Mouse (Mus musculus) MEL (cell line): ENCODE measurements around the gene Zbtb34. TPM values are rescaled to one million over a fixed set of nuclear protein-coding genes. Genes with fewer than 3 reads are reported as not detected.

ENCODE experiments used
- DNase-seq: peaks from one replicate; pipeline ENCODE4 v3.0.0; 2011; ENCODE audit warnings: low read depth, low spot score
- H3K27ac ChIP-seq: 2 replicates; pipeline ENCODE4 v1.5.1; 2012; ENCODE audit warnings: low read depth, mild to moderate bottlenecking, control low read depth, low read length, moderate library complexity; ENCODE audit not compliant: control insufficient read depth
- H3K27me3 ChIP-seq, 2 experiments: fragments of 150-350 bp in 1 of 2; sonication (generic) in 1 of 2; 2 replicates each; pipeline ENCODE4 v1.6.1; 2012; ENCODE audit warnings: low read length in 2 of 2, mild to moderate bottlenecking in 2 of 2, improper control_type of control experiment in 1 of 2, moderate library complexity in 1 of 2; ENCODE audit not compliant: insufficient read depth in 2 of 2, control insufficient read depth in 1 of 2
- H3K36me3 ChIP-seq, 2 experiments: 2 replicates each; pipeline ENCODE4 v1.6.1; 2012 to 2014; ENCODE audit warnings: low read length in 2 of 2, improper control_type of control experiment in 1 of 2, inconsistent platforms in 1 of 2, mild to moderate bottlenecking in 1 of 2; ENCODE audit not compliant: insufficient read depth in 2 of 2, control insufficient read depth in 1 of 2
- H3K4me1 ChIP-seq, 2 experiments: fragments of 150-350 bp in 1 of 2; sonication (generic) in 1 of 2; 2 replicates each; pipeline ENCODE4 v1.6.1; 2012; ENCODE audit warnings: low read length in 2 of 2, improper control_type of control experiment in 1 of 2, mild to moderate bottlenecking in 1 of 2; ENCODE audit not compliant: insufficient read depth in 2 of 2, control insufficient read depth in 1 of 2
- H3K4me3 ChIP-seq, 2 experiments: fragments of 150-350 bp in 1 of 2; sonication (generic) in 1 of 2; 2 replicates each; pipeline ENCODE4 v1.5.1; 2012; ENCODE audit warnings: low read depth in 2 of 2, low read length in 2 of 2, mild to moderate bottlenecking in 2 of 2, moderate library complexity in 2 of 2, control low read depth in 1 of 2, improper control_type of control experiment in 1 of 2; ENCODE audit not compliant: control insufficient read depth in 1 of 2, insufficient read depth in 1 of 2
- H3K79me2 ChIP-seq: 2 replicates; pipeline ENCODE4 v1.6.1; 2012; ENCODE audit warnings: mild to moderate bottlenecking, low read length, moderate library complexity; ENCODE audit not compliant: control insufficient read depth, poor library complexity, insufficient read depth
- H3K9ac ChIP-seq: 2 replicates; pipeline ENCODE4 v1.6.1; 2012; ENCODE audit warnings: low read depth, mild to moderate bottlenecking, control low read depth, low read length, moderate library complexity; ENCODE audit not compliant: control insufficient read depth, poor library complexity, severe bottlenecking
- H3K9me3 ChIP-seq: fragments of 150-350 bp; sonication (generic); replicated peaks from 2 replicates; pipeline ENCODE4 v1.6.1; 2012; ENCODE audit warnings: mild to moderate bottlenecking, low read length, improper control_type of control experiment, moderate library complexity; ENCODE audit not compliant: insufficient read depth
- BHLHE40 ChIP-seq: IDR thresholded peaks from 2 replicates; pipeline ENCODE4 v1.6.1; 2012; ENCODE audit warnings: low read depth, mild to moderate bottlenecking, inconsistent platforms, low read length, improper control_type of control experiment, borderline replicate concordance
- CHD1 ChIP-seq: IDR thresholded peaks from 2 replicates; pipeline ENCODE4 v1.6.1; 2012; ENCODE audit warnings: low read depth, mild to moderate bottlenecking, inconsistent platforms, low read length, improper control_type of control experiment
- ELF1 ChIP-seq: IDR thresholded peaks from 2 replicates; pipeline ENCODE4 v1.6.1; 2014; ENCODE audit warnings: low read depth, mild to moderate bottlenecking, inconsistent platforms, low read length, improper control_type of control experiment, moderate library complexity
- EP300 ChIP-seq, 2 experiments: IDR thresholded peaks; 2 replicates each; pipeline ENCODE4 v1.6.1; 2011; ENCODE audit warnings: improper control_type of control experiment in 2 of 2, low read length in 2 of 2, low read depth in 1 of 2, mild to moderate bottlenecking in 1 of 2
- ETS1 ChIP-seq: IDR thresholded peaks from 2 replicates; pipeline ENCODE4 v1.6.1; 2012; ENCODE audit warnings: low read depth, mild to moderate bottlenecking, inconsistent platforms, low read length, improper control_type of control experiment, moderate library complexity
- GABPA ChIP-seq: IDR thresholded peaks from 2 replicates; pipeline ENCODE4 v1.6.1; 2012; ENCODE audit warnings: low read depth, mild to moderate bottlenecking, inconsistent platforms, low read length, improper control_type of control experiment, moderate library complexity
- GATA1 ChIP-seq: IDR thresholded peaks from 2 replicates; pipeline ENCODE4 v1.6.1; 2011; ENCODE audit warnings: low read depth, low read length, improper control_type of control experiment
- HCFC1 ChIP-seq: IDR thresholded peaks from 2 replicates; pipeline ENCODE4 v1.6.1; 2012; ENCODE audit warnings: low read depth, mild to moderate bottlenecking, inconsistent platforms, low read length, improper control_type of control experiment, moderate library complexity
- JUND ChIP-seq: IDR thresholded peaks from 2 replicates; pipeline ENCODE4 v1.6.1; 2011; ENCODE audit warnings: low read depth, mild to moderate bottlenecking, improper control_type of control experiment, low read length
- KAT2A ChIP-seq: conservative IDR thresholded peaks from 2 replicates; pipeline ENCODE4 v1.6.1; 2012; ENCODE audit warnings: low read depth, low read length, improper control_type of control experiment, inconsistent platforms
- MAFK ChIP-seq: IDR thresholded peaks from 2 replicates; pipeline ENCODE4 v1.6.1; 2011; ENCODE audit warnings: low read depth, mild to moderate bottlenecking, low read length, improper control_type of control experiment, borderline replicate concordance
- MAX ChIP-seq: IDR thresholded peaks from 2 replicates; pipeline ENCODE4 v1.6.1; 2011; ENCODE audit warnings: low read length, improper control_type of control experiment
- MXI1 ChIP-seq: IDR thresholded peaks from 2 replicates; pipeline ENCODE4 v1.6.1; 2011; ENCODE audit warnings: mild to moderate bottlenecking, low read depth, low read length, improper control_type of control experiment
- MYC ChIP-seq: IDR thresholded peaks from 2 replicates; pipeline ENCODE4 v1.6.1; 2011; ENCODE audit warnings: low read depth, mild to moderate bottlenecking, low read length, improper control_type of control experiment, moderate library complexity
- NRF1 ChIP-seq: IDR thresholded peaks from 2 replicates; pipeline ENCODE4 v1.6.1; 2014; ENCODE audit warnings: low read depth, mild to moderate bottlenecking, inconsistent platforms, low read length, improper control_type of control experiment, moderate library complexity; ENCODE audit not compliant: poor library complexity, insufficient read depth, severe bottlenecking
- POLR2A ChIP-seq, 2 experiments: IDR thresholded peaks; 2 replicates each; pipeline ENCODE4 v1.6.1; 2011 to 2012; ENCODE audit warnings: low read length in 2 of 2, mild to moderate bottlenecking in 2 of 2, control low read depth in 1 of 2, improper control_type of control experiment in 1 of 2, low read depth in 1 of 2, moderate library complexity in 1 of 2; ENCODE audit not compliant: control insufficient read depth in 1 of 2, insufficient read depth in 1 of 2, poor library complexity in 1 of 2
- POLR2AphosphoS2 ChIP-seq: IDR thresholded peaks from 2 replicates; pipeline ENCODE4 v1.6.1; 2011; ENCODE audit warnings: low read length, improper control_type of control experiment
- RAD21 ChIP-seq: IDR thresholded peaks from 2 replicates; pipeline ENCODE4 v1.6.1; 2011; ENCODE audit warnings: mild to moderate bottlenecking, low read depth, low read length, improper control_type of control experiment
- USF1 ChIP-seq: IDR thresholded peaks from 2 replicates; pipeline ENCODE4 v1.6.1; 2014; ENCODE audit warnings: low read depth, mild to moderate bottlenecking, inconsistent platforms, low read length, improper control_type of control experiment, moderate library complexity
- USF2 ChIP-seq, 2 experiments: IDR thresholded peaks; 2 replicates each; pipeline ENCODE4 v1.6.1; 2011 to 2012; ENCODE audit warnings: improper control_type of control experiment in 2 of 2, low read length in 2 of 2, borderline replicate concordance in 1 of 2, inconsistent platforms in 1 of 2, low read depth in 1 of 2, mild to moderate bottlenecking in 1 of 2; ENCODE audit not compliant: insufficient read depth in 1 of 2
- ZKSCAN1 ChIP-seq: IDR thresholded peaks from 2 replicates; pipeline ENCODE4 v1.6.1; 2012; ENCODE audit warnings: low read depth, mild to moderate bottlenecking, inconsistent platforms, low read length, improper control_type of control experiment, moderate library complexity
- ZMIZ1 ChIP-seq: IDR thresholded peaks from 2 replicates; pipeline ENCODE4 v1.6.1; 2012; ENCODE audit warnings: low read depth, mild to moderate bottlenecking, inconsistent platforms, low read length, improper control_type of control experiment, moderate library complexity
- polyA plus RNA-seq, 2 experiments: library from polyadenylated mRNA; stranded (reverse) in 1 of 2; unstranded in 1 of 2; fragments of >175 nt in 1 of 2; fragments of >200 nt in 1 of 2; gene quantifications; 2 replicates each; pipeline versions ENCODE4 v1.2.1 to v1.2.4; 2012; ENCODE audit warnings: low replicate concordance in 2 of 2, low read depth in 1 of 2; ENCODE audit not compliant: insufficient read length in 2 of 2, insufficient read depth in 1 of 2, missing spikeins in 1 of 2
- total RNA-seq: library from RNA; depleted of rRNA; stranded (reverse); fragments of 300-350 nt; gene quantifications from 2 replicates; pipeline ENCODE4 v1.2.3, GENCODE M21; 2012

The Zbtb34 gene
- total and polyA plus RNA-seq, 3 experiments, result 9.6 to 10.1 TPM; not detected in 1

DNA sequence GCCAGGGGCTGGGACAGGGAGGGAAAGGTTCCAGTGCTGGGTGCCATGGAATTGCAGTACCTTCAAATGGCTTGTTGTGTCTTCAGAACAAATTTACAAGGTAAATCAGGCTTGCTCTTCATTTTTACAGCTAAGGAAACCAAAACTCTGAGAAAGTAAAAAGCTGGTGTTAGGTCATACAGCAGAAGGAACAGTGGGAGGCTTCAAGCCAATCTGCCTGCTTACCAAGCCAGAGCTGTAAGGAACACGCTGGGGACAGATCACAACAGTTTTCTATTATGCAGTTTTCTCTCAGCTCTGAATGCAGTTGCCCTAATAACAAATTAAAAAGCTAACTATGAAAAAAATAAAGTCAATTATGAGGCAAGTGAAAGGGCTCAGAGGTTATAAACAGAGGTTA is 62.6 kb downstream of the Zbtb34 start:
- TF ChIP-seq MYC, result no peak
- no peak for TF ChIP-seq MAFK
- no peak for TF ChIP-seq BHLHE40
- no peak for TF ChIP-seq GATA1
- TF ChIP-seq POLR2AphosphoS2, result no peak
- no peak for TF ChIP-seq POLR2A (IDR thresholded peaks at IDR 0.05; ENCODE audit: control insufficient read depth in 1 of 2, insufficient read depth in 1 of 2, low read depth in 1 of 2, low read length in 2 of 2, poor library complexity in 1 of 2)
- TF ChIP-seq RAD21, result no peak
- TF ChIP-seq ZMIZ1, result no peak
- no peak for TF ChIP-seq USF2 (IDR thresholded peaks at IDR 0.05; ENCODE audit: borderline replicate concordance in 1 of 2, insufficient read depth in 1 of 2, low read depth in 1 of 2, low read length in 2 of 2)
- H3K4me3 ChIP-seq, result no peak overlapping the region
- no peak for DNase-seq

DNA sequence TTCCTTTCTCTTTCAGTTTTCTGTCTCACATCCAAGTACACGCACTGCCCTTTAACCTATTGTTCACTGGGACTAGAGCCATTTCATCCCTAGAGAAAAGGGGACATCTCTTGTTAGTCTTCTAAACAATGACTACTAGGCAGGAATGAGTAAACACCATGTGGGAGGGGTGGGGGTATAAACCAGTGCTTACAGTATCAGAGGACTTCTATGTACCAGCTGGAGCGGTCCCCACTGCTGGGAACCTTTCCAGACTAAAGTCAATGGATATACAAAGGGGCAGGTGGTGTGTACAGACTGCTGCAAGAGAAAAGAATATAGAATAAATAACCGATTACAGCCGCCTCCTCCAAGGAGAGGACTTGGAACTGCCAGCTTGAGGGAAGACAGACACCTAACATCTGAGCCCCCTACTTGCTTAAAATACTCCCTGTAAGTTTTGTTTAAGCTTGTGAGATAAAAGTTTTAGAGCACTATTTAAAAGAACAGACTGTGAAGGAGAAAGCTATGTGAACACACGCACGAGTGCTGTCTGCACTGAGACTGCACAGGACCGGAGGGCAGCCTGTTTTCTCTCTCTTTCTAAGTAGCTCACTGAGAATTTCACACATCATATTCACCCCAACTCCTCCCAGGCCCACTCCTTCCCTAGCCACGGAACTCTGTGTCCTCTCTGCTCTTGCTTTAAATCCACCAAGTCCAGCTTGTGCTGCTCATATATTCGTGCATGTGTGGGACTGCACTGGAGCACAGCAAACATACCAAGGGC is 65.2 kb downstream of the Zbtb34 start:
- TF ChIP-seq USF2 (IDR thresholded peaks at IDR 0.05; ENCODE audit: borderline replicate concordance in 1 of 2, insufficient read depth in 1 of 2, low read depth in 1 of 2, low read length in 2 of 2) (no peak), ZMIZ1 (no peak), MAFK (no peak), ETS1 (no peak), USF1 (no peak), MAX (no peak)
- Histone ChIP-seq H3K4me1 (peaks cover 0 to 3% of the 10 kb centered on the region in 2 experiments; a peak in 1 of 4 replicates), H3K27me3 (no peaks in the 10 kb centered on the region), H3K27ac (no peak overlapping the region), H3K36me3 (no peaks in the 10 kb centered on the region; a peak in 1 of 4 replicates), H3K9ac (no peak overlapping the region), H3K4me3 (no peak overlapping the region), H3K9me3 (no peaks in the 10 kb centered on the region), H3K79me2 (no peaks in the 10 kb centered on the region)
- no peak for DNase-seq

More for the DNA sequence above, 62.6 kb downstream of the Zbtb34 start:
- peaks cover 0 to 3% of the 10 kb centered on the region in 2 experiments; a peak in 1 of 4 replicates for H3K4me1 ChIP-seq
- no peaks in the 10 kb centered on the region for H3K9me3 ChIP-seq
- H3K79me2 ChIP-seq, result no peaks in the 10 kb centered on the region
- H3K9ac ChIP-seq, result no peak overlapping the region
- H3K27ac ChIP-seq, result no peak overlapping the region
- no peaks in the 10 kb centered on the region for H3K27me3 ChIP-seq
- no peaks in the 10 kb centered on the region; a peak in 1 of 4 replicates for H3K36me3 ChIP-seq

DNA sequence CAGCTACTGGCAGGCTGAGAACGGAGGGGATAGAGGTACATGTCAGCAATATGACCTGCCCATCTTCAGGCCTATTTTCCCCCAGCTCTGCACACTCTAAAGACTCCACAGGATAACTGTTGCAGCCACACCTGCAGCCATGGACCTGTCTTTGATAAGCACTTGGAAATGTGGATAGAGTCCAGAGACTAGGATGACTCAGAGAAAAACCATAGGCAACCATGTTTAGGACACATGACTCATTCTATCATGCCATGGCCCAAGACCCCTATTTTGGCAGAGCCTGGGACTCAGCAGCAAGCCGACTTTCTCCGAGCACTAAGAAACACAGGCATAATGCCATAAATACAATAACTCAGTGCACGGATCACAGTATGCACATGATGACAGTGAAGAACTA is 66.5 kb downstream of the Zbtb34 start:
- Histone ChIP-seq H3K27me3 (no peaks in the 10 kb centered on the region), H3K27ac (no peak overlapping the region), H3K36me3 (no peaks in the 10 kb centered on the region), H3K79me2 (no peaks in the 10 kb centered on the region), H3K4me1 (no peaks in the 10 kb centered on the region), H3K4me3 (no peak overlapping the region), H3K9me3 (no peaks in the 10 kb centered on the region), H3K9ac (no peak overlapping the region)
- no peak for DNase-seq
- TF ChIP-seq NRF1 (no peak), ZKSCAN1 (no peak), MYC (no peak), JUND (no peak), POLR2AphosphoS2 (no peak), CHD1 (no peak), EP300 (IDR thresholded peaks at IDR 0.05; ENCODE audit: low read depth in 1 of 2, low read length in 2 of 2) (no peak), ELF1 (no peak), USF1 (no peak), GABPA (no peak), USF2 (IDR thresholded peaks at IDR 0.05; ENCODE audit: borderline replicate concordance in 1 of 2, insufficient read depth in 1 of 2, low read depth in 1 of 2, low read length in 2 of 2) (no peak), BHLHE40 (no peak), RAD21 (no peak), MXI1 (no peak), HCFC1 (no peak), POLR2A (IDR thresholded peaks at IDR 0.05; ENCODE audit: control insufficient read depth in 1 of 2, insufficient read depth in 1 of 2, low read depth in 1 of 2, low read length in 2 of 2, poor library complexity in 1 of 2) (no peak), KAT2A (no peak)
